Mouse (Mus musculus): ENCODE measurements around the gene Ube2h. TPM values are rescaled to one million over a fixed set of nuclear protein-coding genes. Genes with fewer than 3 reads are reported as not detected.

Ube2h gene
- total RNA-seq, 2 experiments from 2014 or later, result 94.7 to 121 TPM

DNA sequence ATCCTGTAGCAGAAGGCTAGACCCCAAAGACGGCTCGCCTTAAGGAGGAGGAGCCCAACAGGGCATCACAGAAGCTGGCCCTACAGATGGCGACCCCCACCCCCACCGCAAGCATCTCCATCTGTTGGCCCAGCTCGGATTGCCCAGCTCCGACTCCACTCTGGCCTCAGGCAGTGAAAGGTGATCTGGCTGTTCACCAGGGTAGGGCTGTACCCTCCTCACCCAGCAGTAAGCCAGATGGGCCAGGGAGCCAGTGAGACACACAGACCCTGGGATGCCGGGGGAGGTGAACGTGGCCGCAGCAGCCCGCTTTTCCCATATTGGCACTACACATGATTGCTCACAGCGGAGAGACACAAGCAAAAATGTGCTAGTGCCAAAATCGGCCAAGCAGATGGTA is 135.2 kb downstream of the Ube2h start:
- no peak for DNase-seq (ENCODE audit: low spot score in 2 of 2)

- DNase-seq (ENCODE audit: low spot score in 2 of 2), result no peak
Measured at GRCm38 (mm10) chr6:30168275-30168674, 136.1 kb downstream of the Ube2h start.

DNA sequence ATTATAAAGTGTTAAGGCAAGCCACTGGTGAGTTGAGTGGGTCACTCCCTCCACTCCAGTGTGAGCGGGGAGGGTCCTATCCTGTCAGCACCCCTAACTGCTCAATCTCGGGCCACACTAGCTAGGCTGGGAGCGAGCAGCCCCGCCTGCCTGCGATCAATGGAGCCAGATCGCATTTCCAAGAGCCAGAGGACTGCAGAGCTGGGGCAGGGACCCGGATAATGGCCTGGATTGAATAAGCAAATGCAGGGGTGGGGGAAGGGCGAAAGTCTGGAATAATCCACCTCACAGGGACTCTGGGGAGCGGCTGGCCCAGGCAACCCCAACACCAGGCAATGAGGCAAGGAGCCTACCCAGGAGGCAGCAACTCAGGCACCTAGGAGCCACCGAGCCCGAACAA is 137.1 kb downstream of the Ube2h start:
- no peak for DNase-seq (ENCODE audit: low spot score in 2 of 2)

- no peak for DNase-seq (ENCODE audit: low spot score in 2 of 2)
Measured at GRCm38 (mm10) chr6:30166349-30166748, 138.0 kb downstream of the Ube2h start.

DNA sequence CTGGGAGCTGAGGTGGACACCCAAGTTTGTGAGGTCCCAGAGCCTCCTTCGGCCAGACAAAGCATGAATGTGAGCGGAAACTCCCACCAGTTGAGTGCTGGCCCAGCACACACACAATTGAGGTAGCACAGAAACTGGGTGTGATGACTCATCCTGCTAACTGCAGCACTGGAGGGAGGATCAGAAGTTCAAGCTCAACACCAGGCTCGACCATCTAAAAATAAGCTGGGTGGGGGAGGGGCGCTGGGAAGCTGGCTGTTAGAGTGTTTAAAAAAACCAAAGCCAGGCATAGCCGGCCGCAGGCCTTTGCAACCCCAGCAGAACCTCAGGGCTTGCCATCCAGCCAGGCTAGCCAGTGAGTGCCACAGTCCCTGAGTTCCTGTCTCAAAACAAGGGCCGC is 142.2 kb downstream of the Ube2h start:
- no peak for DNase-seq (ENCODE audit: low spot score in 2 of 2)

DNA sequence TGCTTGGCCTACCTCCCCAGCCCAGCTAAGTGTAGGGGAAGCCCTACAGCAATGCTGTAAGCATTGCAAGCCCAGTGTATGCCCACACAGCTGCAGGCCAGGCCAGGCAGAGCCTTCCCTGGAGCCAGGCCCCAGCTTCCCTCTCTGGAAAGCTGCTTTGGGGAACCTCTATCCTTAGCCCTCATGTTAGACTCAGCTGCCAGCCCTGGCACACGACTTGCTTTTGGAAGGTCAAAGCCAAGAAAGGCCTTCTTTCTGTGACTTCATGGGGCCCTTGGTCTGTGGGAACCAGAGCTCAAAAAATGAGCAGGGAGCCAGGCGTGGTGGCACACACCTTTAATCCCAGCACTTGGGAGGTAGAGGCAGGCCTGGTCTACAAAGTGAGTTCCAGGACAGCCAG is 142.7 kb downstream of the Ube2h start:
- DNase-seq (ENCODE audit: low spot score in 2 of 2), result no peak

Small RNAs within 50 kb of the gene (microRNA-seq; reads per million reads assigned to microRNA genes)
- gene Mir182 (ENCODE audit: borderline number of aligned reads in 2 of 2), result 718 to 1,014 reads per million in 2 experiments
- gene Mir183 (ENCODE audit: borderline number of aligned reads in 2 of 2), result 114 to 689 reads per million in 2 experiments
- 5.5 to 35.5 reads per million in 2 experiments for gene Mir96 (ENCODE audit: borderline number of aligned reads in 2 of 2)

Other genes with a start within 250 kb of the Ube2h start
- 10 to 100 TPM; 18.7 to 19.6 TPM for gene Zc3hc1, start 86.5 kb upstream of the Ube2h start, total RNA-seq (2021)
- gene Klhdc10, start 97.3 kb upstream of the Ube2h start, total RNA-seq (2021), result 10 to 100 TPM; 63.0 to 68.5 TPM
- 10 to 100 TPM; 15.3 to 19.5 TPM for gene Tmem209, start 205.2 kb upstream of the Ube2h start, total RNA-seq (2021)
- under 1 TPM in 1 of 2 experiments, not detected in 1; 0.22 TPM for gene Ssmem1, start 205.3 kb upstream of the Ube2h start, total RNA-seq (2021)
- gene Cpa2, start 237.0 kb upstream of the Ube2h start, total RNA-seq (2021), result under 1 TPM; 0.43 to 0.74 TPM